Mouse (Mus musculus) myocyte (in vitro differentiated cells): ENCODE data around the gene Lrat.

Experiments used
- CEBPB ChIP-seq: IDR thresholded peaks from 2 replicates; pipeline ENCODE4 v1.6.1; 2011; ENCODE audit warnings: mild to moderate bottlenecking, moderate library complexity; ENCODE audit not compliant: poor library complexity, insufficient read depth, severe bottlenecking
- MAX ChIP-seq: IDR thresholded peaks from one replicate; pipeline ENCODE4 v1.6.1; 2011; ENCODE audit warnings: low read depth, mild to moderate bottlenecking, control low read depth
- MYOD1 ChIP-seq, 3 experiments: IDR thresholded peaks; one replicate each; pipeline ENCODE4 v1.6.1; 2011; ENCODE audit warnings: control low read depth in 2 of 3, low read depth in 2 of 3, mild to moderate bottlenecking in 2 of 3, moderate library complexity in 1 of 3; ENCODE audit not compliant: insufficient read length in 2 of 3, control insufficient read depth in 1 of 3
- MYOG ChIP-seq, 3 experiments: IDR thresholded peaks; one replicate each; pipeline ENCODE4 v1.6.1; 2011; ENCODE audit warnings: control low read depth in 2 of 3, low read depth in 2 of 3, mild to moderate bottlenecking in 2 of 3; ENCODE audit not compliant: insufficient read length in 2 of 3, control insufficient read depth in 1 of 3, insufficient read depth in 1 of 3
- POLR2A ChIP-seq: IDR thresholded peaks from one replicate; pipeline ENCODE4 v1.6.1; 2011; ENCODE audit warnings: low read depth, mild to moderate bottlenecking, control low read depth, moderate library complexity; ENCODE audit not compliant: insufficient read length
- TCF12 ChIP-seq: IDR thresholded peaks from one replicate; pipeline ENCODE4 v1.6.1; 2011; ENCODE audit warnings: mild to moderate bottlenecking, control low read depth; ENCODE audit not compliant: poor library complexity, insufficient read depth, severe bottlenecking
- TCF3 ChIP-seq: IDR thresholded peaks from one replicate; pipeline ENCODE4 v1.6.1; 2011; ENCODE audit warnings: low read depth, control low read depth; ENCODE audit not compliant: insufficient read length
- USF1 ChIP-seq: IDR thresholded peaks from one replicate; pipeline ENCODE4 v1.6.1; 2011; ENCODE audit warnings: low read depth, mild to moderate bottlenecking, control low read depth, moderate library complexity

DNA sequence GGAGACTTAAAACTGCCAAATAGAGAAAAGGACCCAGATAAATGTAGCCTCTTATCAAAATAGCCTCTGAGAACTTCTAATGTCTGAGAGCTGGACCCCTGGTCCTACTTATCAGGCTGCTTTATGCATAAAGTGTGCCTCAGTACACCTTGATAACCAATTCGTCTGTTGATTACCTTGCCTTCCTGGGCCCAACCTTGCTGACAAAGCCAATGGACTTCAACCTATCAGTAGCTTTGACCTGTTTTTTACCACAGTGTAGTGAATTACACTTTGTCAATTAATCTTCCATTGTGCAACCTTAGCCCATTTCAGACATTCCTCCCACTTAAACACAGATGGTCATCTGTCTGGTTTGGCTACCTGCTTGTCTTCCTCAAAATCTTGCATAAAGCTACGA is 24.1 kb upstream of the Lrat start:
- TF ChIP-seq CEBPB (no peak), POLR2A (no peak), MAX (no peak), MYOD1 (IDR thresholded peaks at IDR 0.05; ENCODE audit: control insufficient read depth in 1 of 3, insufficient read length in 2 of 3, low read depth in 2 of 3) (no peak), MYOG (IDR thresholded peaks at IDR 0.05; ENCODE audit: control insufficient read depth in 1 of 3, insufficient read depth in 1 of 3, insufficient read length in 2 of 3, low read depth in 2 of 3) (no peak), USF1 (no peak), TCF3 (no peak), TCF12 (no peak)
